Mouse (Mus musculus): ENCODE results near the gene Tmem150c. TPM values are rescaled to one million over a fixed set of nuclear protein-coding genes. Genes with fewer than 3 reads are reported as not detected.

Gene Tmem150c
- total and polyA plus RNA-seq, 2 experiments = 0.07 TPM; not detected in 1

DNA sequence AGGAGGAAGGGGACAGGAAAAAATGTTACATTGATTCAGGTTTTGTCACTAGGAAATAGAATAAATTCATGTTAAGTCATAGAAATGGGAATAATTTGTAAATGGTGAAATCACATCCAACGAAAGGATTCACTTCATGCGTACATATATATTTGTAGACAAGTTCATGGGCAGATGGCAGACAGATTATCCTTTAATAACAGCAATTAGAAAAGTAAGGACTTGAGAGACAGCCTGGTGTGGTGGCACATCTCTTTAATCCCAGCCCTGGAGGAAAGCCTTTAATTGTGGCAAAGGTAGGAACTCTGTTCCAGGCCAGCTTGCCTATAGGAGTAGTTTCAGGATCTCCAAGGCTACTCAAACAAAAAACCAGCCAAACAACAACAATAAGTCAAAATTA lies 90.1 kb downstream of the Tmem150c start:
- WGBS = 91% methylated on average over 2 of the region's 2 CpGs
- H3K4me3 ChIP-seq (ENCODE audit: insufficient read depth, low read depth, low read length) = no peak overlapping the region
- no peak overlapping the region for H3K9ac ChIP-seq (ENCODE audit: low read depth, low read length)
- H3K79me2 ChIP-seq (ENCODE audit: control insufficient read depth, insufficient read depth, low read length) = no peaks in the 10 kb centered on the region
- no peak for DNase-seq (ENCODE audit: extremely low read depth, low read depth, low spot score)
- no peaks in the 10 kb centered on the region for H3K4me1 ChIP-seq (ENCODE audit: control insufficient read depth, insufficient read depth, low read length)
- H3K27me3 ChIP-seq (ENCODE audit: control insufficient read depth, insufficient read depth, low read length) = no peaks in the 10 kb centered on the region
- no peaks in the 10 kb centered on the region for H3K36me3 ChIP-seq (ENCODE audit: control insufficient read depth, insufficient read depth, low read length)
- no peak overlapping the region for H3K27ac ChIP-seq (replicated peaks; ENCODE audit: insufficient read depth, low read depth, low read length)
- TF ChIP-seq POLR2A (IDR thresholded peaks at IDR 0.05; ENCODE audit: extremely low read depth, insufficient read depth, low read length) = no peak
- no peak for TF ChIP-seq CTCF (IDR thresholded peaks at IDR 0.05; ENCODE audit: low read depth, low read length)

DNA sequence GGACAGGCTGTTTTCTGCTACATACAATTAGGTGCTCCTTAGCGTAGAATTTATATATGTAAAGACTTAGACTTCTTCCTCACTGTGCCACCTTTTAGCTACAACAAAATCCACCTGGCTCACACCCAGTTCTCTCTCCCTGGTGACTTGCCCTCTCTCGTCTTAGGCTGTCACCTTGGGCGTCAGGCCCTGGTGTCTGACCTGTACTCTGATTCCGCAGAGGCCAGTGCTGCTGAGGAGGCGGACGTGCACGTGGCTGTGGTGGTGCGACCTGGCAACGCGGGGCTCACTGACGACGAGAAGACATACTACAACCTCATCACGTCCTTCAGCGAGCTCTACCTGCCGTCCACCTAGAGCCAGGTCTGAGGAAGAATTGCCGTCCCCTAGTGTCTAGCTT lies 92.0 kb downstream of the Tmem150c start:
- WGBS = 95% methylated on average over 16 of the region's 16 CpGs
- no peaks in the 10 kb centered on the region; the same call in 1 of the 2 replicates for H3K36me3 ChIP-seq (ENCODE audit: control insufficient read depth, insufficient read depth, low read length)
- no peaks in the 10 kb centered on the region for H3K79me2 ChIP-seq (ENCODE audit: control insufficient read depth, insufficient read depth, low read length)
- H3K9ac ChIP-seq (ENCODE audit: low read depth, low read length) = no peak overlapping the region
- H3K4me1 ChIP-seq (ENCODE audit: control insufficient read depth, insufficient read depth, low read length) = no peaks in the 10 kb centered on the region
- no peak for DNase-seq (ENCODE audit: extremely low read depth, low read depth, low spot score)
- no peak for TF ChIP-seq POLR2A (IDR thresholded peaks at IDR 0.05; ENCODE audit: extremely low read depth, insufficient read depth, low read length)
- TF ChIP-seq CTCF (IDR thresholded peaks at IDR 0.05; ENCODE audit: low read depth, low read length) = no peak
- no peak overlapping the region for H3K27ac ChIP-seq (replicated peaks; ENCODE audit: insufficient read depth, low read depth, low read length)
- H3K4me3 ChIP-seq (ENCODE audit: insufficient read depth, low read depth, low read length) = no peak overlapping the region
- no peaks in the 10 kb centered on the region for H3K27me3 ChIP-seq (ENCODE audit: control insufficient read depth, insufficient read depth, low read length)

DNA sequence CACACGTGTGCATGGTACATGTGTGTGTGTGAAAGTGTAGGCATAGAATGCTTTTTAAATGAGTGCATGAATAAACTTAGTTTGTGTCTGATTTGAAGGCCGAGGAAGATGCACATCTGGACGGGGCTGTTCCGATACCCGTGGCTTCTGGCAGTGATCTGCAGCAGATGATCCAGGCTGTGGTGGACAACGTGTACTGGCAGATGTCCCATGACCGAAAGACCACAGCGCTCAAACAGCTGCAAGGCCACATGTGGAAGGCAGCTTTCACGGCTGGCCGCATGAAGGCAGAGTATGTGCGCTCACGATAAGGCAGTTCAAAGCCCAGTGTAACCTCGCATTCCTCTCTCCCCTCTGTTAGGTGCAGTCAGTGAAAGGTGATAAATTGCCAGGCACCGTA lies 98.7 kb downstream of the Tmem150c start:
- 97% methylated on average over 14 of the region's 14 CpGs for WGBS
- H3K36me3 ChIP-seq (ENCODE audit: control insufficient read depth, insufficient read depth, low read length) = no peaks in the 10 kb centered on the region; the same call in 1 of the 2 replicates

DNA sequence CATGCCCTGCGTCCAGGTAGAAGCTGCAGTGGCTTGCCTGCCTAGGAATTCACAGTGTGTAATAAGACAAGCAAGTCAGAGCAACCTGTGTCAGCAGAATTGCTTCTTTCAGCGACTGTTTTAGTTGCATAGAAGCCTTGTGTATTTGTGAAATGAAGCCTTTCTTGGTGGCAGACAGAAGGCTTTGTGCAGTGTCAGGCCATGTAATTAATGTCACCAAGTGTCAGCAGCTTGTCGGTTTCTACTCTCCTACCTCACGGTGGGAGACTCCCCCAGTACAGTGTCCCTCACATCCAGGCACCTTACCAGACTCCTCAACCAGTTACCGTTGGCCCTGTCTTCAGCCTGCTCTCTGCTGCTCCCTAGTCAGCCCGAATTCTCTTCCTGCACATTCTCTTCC lies 100.3 kb downstream of the Tmem150c start:
- no peak overlapping the region for H3K9ac ChIP-seq (ENCODE audit: low read depth, low read length)
- H3K27ac ChIP-seq (replicated peaks; ENCODE audit: insufficient read depth, low read depth, low read length) = no peak overlapping the region
- TF ChIP-seq CTCF (IDR thresholded peaks at IDR 0.05; ENCODE audit: low read depth, low read length) (no peak), POLR2A (IDR thresholded peaks at IDR 0.05; ENCODE audit: extremely low read depth, insufficient read depth, low read length) (no peak)
- no peaks in the 10 kb centered on the region for H3K4me1 ChIP-seq (ENCODE audit: control insufficient read depth, insufficient read depth, low read length)
- no peak for DNase-seq (ENCODE audit: extremely low read depth, low read depth, low spot score)
- no peaks in the 10 kb centered on the region for H3K27me3 ChIP-seq (ENCODE audit: control insufficient read depth, insufficient read depth, low read length)
- no peak overlapping the region for H3K4me3 ChIP-seq (ENCODE audit: insufficient read depth, low read depth, low read length)
- WGBS = 92% methylated on average over 6 of the region's 6 CpGs
- H3K36me3 ChIP-seq (ENCODE audit: control insufficient read depth, insufficient read depth, low read length) = no peaks in the 10 kb centered on the region; the same call in 1 of the 2 replicates
- H3K79me2 ChIP-seq (ENCODE audit: control insufficient read depth, insufficient read depth, low read length) = no peaks in the 10 kb centered on the region

More for the DNA sequence above, 98.7 kb downstream of the Tmem150c start:
- no peaks in the 10 kb centered on the region for H3K79me2 ChIP-seq (ENCODE audit: control insufficient read depth, insufficient read depth, low read length)
- H3K4me1 ChIP-seq (ENCODE audit: control insufficient read depth, insufficient read depth, low read length) = no peaks in the 10 kb centered on the region
- no peak for DNase-seq (ENCODE audit: extremely low read depth, low read depth, low spot score)
- H3K27me3 ChIP-seq (ENCODE audit: control insufficient read depth, insufficient read depth, low read length) = no peaks in the 10 kb centered on the region
- no peak overlapping the region for H3K27ac ChIP-seq (replicated peaks; ENCODE audit: insufficient read depth, low read depth, low read length)
- no peak overlapping the region for H3K4me3 ChIP-seq (ENCODE audit: insufficient read depth, low read depth, low read length)
- TF ChIP-seq POLR2A (IDR thresholded peaks at IDR 0.05; ENCODE audit: extremely low read depth, insufficient read depth, low read length) (no peak), CTCF (IDR thresholded peaks at IDR 0.05; ENCODE audit: low read depth, low read length) (no peak)
- H3K9ac ChIP-seq (ENCODE audit: low read depth, low read length) = no peak overlapping the region

DNA sequence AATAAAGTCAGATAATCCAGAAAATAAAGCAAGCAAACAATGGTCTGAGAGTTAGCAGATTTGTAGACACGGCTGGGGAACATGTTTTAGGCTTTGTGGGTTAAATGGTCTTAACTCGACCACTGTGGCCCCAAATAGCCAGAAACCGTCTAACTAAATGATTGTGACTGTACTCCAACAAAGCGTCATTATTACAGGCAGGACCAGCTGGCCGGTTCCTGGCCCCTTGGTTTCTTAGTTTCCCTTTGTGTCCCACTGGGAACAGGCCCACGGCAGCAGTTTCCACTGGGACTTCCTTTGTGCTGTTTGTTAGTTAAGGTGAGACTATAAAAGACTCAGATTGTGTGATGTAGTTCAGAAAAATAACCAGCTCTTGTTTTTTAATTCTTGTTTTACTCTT lies 100.9 kb downstream of the Tmem150c start:
- H3K36me3 ChIP-seq (ENCODE audit: control insufficient read depth, insufficient read depth, low read length) = no peaks in the 10 kb centered on the region; the same call in 1 of the 2 replicates
- DNase-seq (ENCODE audit: extremely low read depth, low read depth, low spot score) = no peak

DNA sequence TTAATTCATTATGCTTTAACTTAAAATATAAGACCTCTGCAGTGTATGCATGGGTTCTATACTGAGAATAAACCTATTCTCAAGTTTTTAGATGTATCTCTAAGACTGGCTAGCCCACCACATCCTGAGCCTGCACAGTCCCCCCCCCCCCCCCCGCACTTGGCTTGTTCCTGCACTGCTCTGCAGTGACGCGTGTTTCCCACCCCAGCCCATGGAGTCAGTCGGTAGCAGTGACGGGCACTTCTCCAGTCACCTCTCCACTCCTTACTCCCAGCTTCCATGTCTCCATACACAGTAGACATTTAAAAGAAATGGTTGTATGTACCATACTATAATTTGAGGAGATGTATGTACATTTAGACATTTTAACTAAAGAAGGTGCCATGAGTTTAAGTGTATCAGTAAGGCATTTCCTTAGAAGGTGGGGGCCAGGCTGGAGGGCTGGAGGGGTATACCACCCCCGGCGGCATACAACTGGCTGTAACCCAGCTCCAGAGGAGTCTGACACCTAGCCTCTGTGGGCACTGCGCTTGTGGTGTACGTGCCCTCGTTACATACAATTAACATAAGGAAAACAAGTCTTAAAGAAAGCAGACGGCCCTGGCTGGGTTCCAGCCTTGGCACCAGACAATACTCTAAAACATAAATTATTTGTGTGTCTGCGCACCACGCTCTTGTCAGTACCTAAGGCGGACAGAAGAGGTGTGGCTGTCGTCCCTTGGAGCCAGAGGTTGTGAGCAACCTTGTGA lies 102.0 kb downstream of the Tmem150c start:
- H3K4me3 ChIP-seq (ENCODE audit: insufficient read depth, low read depth, low read length) = no peak overlapping the region
- WGBS = 88% methylated on average over 14 of the region's 15 CpGs
- H3K79me2 ChIP-seq (ENCODE audit: control insufficient read depth, insufficient read depth, low read length) = no peaks in the 10 kb centered on the region; the same call in 1 of the 2 replicates
- H3K27ac ChIP-seq (replicated peaks; ENCODE audit: insufficient read depth, low read depth, low read length) = no peak overlapping the region
- H3K36me3 ChIP-seq (ENCODE audit: control insufficient read depth, insufficient read depth, low read length) = no peaks in the 10 kb centered on the region
- no peaks in the 10 kb centered on the region for H3K27me3 ChIP-seq (ENCODE audit: control insufficient read depth, insufficient read depth, low read length)
- no peak for TF ChIP-seq CTCF (IDR thresholded peaks at IDR 0.05; ENCODE audit: low read depth, low read length)
- no peak for TF ChIP-seq POLR2A (IDR thresholded peaks at IDR 0.05; ENCODE audit: extremely low read depth, insufficient read depth, low read length)
- no peak overlapping the region for H3K9ac ChIP-seq (ENCODE audit: low read depth, low read length)
- no peak for DNase-seq (ENCODE audit: extremely low read depth, low read depth, low spot score)
- no peaks in the 10 kb centered on the region for H3K4me1 ChIP-seq (ENCODE audit: control insufficient read depth, insufficient read depth, low read length)

More for the DNA sequence above, 100.9 kb downstream of the Tmem150c start:
- Histone ChIP-seq H3K27me3 (ENCODE audit: control insufficient read depth, insufficient read depth, low read length) (no peaks in the 10 kb centered on the region), H3K4me1 (ENCODE audit: control insufficient read depth, insufficient read depth, low read length) (no peaks in the 10 kb centered on the region), H3K9ac (ENCODE audit: low read depth, low read length) (no peak overlapping the region), H3K79me2 (ENCODE audit: control insufficient read depth, insufficient read depth, low read length) (no peaks in the 10 kb centered on the region), H3K4me3 (ENCODE audit: insufficient read depth, low read depth, low read length) (no peak overlapping the region), H3K27ac (replicated peaks; ENCODE audit: insufficient read depth, low read depth, low read length) (no peak overlapping the region)
- TF ChIP-seq CTCF (IDR thresholded peaks at IDR 0.05; ENCODE audit: low read depth, low read length) (no peak), POLR2A (IDR thresholded peaks at IDR 0.05; ENCODE audit: extremely low read depth, insufficient read depth, low read length) (no peak)
- 90% methylated on average over 6 of the region's 6 CpGs for WGBS
